Mouse (Mus musculus): ENCODE measurements around the gene Fhod1.

- no peak for TF ChIP-seq EP300 (IDR thresholded peaks at IDR 0.05; ENCODE audit: low read depth)
- TF ChIP-seq CTCF (IDR thresholded peaks at IDR 0.05; ENCODE audit: low read depth) = peak; percentile 97
Observed at GRCm38 (mm10) chr8:105283074-105283473, 64.7 kb downstream of the Fhod1 start.

Data from liver, postnatal 0 days (tissue).